Mouse (Mus musculus): ENCODE results near the gene Mas1. TPM values are rescaled to one million over a fixed set of nuclear protein-coding genes. Genes with fewer than 3 reads are reported as not detected.

The Mas1 gene
- polyA plus RNA-seq, 1 experiment from 2014 or later: 1.7 TPM

DNA sequence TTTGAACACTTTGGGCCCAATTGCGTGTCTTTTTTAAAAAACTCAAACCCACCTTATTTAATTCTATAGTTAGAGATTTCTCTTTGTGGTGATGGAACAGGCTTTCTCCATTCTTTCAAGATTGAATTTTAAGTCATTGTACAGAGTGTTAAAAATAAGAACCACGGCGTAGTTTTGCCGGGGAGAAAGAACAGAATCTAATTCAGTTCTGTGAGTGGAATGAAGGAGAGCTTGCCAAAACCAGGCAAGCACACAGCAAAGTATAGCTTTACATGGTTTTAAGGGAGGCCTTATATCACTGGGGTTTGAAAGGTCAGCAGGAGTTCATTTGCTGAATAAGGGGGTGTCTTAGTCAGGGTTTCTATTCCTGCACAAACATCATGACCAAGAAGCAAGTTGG is 23.4 kb downstream of the Mas1 start:
- H3K36me3 ChIP-seq: no peaks in the 10 kb centered on the region
- H3K4me2 ChIP-seq (replicated peaks): no peak overlapping the region
- no peaks in the 10 kb centered on the region for H3K9me3 ChIP-seq
- H3K9ac ChIP-seq: no peak overlapping the region
- peaks cover 40% of the 10 kb centered on the region for H3K4me1 ChIP-seq
- ATAC-seq (ENCODE audit: low FRiP score, low read depth): 0 out of 2 replicates have a peak, but pooled peaks have one; percentile 57
- H3K27ac ChIP-seq: peak overlapping the region; percentile 86
- H3K27me3 ChIP-seq: no peaks in the 10 kb centered on the region
- 56% methylated on average over 4 of the region's 4 CpGs for WGBS
- no peak overlapping the region for H3K4me3 ChIP-seq

DNA sequence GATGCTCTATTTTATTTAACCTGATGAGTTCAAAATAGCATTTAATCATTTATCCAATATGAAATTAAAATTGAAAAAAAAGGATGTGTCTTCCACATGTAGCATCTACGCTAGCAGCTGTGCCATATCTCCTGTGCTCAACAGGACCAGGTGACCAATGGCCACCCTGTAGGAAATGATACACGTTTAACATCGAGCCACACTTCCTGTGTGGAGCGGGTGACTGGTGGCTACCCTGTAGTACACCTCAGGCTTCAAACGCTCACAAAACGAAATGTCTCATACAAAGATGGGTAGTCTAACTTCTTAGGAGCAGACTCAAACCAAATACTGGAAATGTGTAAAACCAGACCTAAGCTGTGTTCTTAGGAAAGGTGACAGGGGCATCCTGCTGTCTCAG is 24.1 kb downstream of the Mas1 start:
- H3K27ac ChIP-seq: peak overlapping the region; percentile 86
- H3K4me2 ChIP-seq (replicated peaks): peak overlapping the region; percentile 9; the same call in 1 of the 2 replicates
- no peak overlapping the region for H3K4me3 ChIP-seq
- H3K27me3 ChIP-seq: no peaks in the 10 kb centered on the region
- H3K9ac ChIP-seq: no peak overlapping the region
- H3K36me3 ChIP-seq: no peaks in the 10 kb centered on the region
- ATAC-seq (ENCODE audit: low FRiP score, low read depth): no peak
- 65% methylated on average over 6 of the region's 6 CpGs for WGBS
- H3K4me1 ChIP-seq: peaks cover 44% of the 10 kb centered on the region
- H3K9me3 ChIP-seq: no peaks in the 10 kb centered on the region

DNA sequence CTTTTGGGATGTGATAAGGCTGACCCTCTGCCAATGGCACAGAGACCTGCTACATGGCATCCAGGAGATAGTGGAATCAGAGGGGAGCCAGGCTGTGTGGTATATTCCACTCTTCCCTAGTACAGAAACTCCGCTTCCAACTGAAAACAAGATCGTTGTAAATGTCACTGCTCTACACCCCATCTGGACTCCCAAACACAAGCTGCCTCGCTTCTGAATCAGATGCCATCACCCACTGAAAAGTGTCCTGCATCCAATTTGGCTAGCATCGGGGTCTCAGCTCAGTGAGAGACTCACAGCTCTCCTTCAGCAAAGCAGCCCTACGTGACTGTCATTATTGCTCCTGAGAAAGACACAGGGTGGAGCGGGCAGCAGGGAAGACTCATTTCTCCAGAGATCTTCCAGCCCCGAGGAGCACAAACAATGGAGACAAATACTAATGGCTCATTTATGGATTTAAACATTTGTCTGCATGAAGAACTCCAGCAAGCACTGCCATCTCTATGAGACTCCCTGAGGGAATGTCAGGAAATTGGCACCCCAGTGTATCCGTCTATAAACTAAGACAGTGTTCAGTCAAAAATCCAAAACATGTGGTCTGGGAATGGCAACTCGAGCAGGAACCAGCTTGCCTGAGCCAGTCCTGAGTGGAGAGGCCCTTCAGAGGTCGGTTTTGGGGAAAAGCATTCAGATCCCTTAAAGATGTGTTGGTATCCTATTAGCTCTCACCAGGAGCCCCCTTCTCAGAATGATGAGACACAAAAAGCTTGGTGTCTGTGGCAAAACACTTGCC is 28.3 kb downstream of the Mas1 start:
- Histone ChIP-seq H3K9ac (no peak overlapping the region), H3K36me3 (no peaks in the 10 kb centered on the region), H3K4me1 (peaks cover 38% of the 10 kb centered on the region), H3K4me2 (replicated peaks) (no peak overlapping the region), H3K27me3 (no peaks in the 10 kb centered on the region), H3K27ac (no peak overlapping the region), H3K9me3 (no peaks in the 10 kb centered on the region), H3K4me3 (no peak overlapping the region)
- WGBS: 49% methylated on average over 10 of the region's 10 CpGs
- ATAC-seq (ENCODE audit: low FRiP score, low read depth): no peak

DNA sequence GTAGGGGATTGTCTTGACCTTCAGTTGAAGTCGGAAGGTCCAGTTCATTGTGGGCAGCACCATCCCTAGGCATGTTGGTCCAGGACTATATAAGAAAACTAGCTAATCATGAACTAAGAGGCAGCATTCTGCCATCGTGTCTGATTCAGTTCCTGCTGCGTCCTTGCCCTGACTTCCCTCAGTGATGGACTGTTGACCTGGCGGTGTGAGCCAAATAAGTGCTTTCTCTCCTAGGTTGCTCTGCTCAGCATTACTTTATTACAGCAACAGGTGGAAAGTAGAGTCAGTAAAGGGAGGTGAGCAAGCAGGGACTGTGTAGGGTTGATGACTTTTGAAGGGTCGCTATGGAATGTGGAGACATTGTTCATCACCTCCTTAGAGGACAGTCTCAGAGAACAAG is 32.2 kb downstream of the Mas1 start:
- ATAC-seq (ENCODE audit: low FRiP score, low read depth): no peak
- no peaks in the 10 kb centered on the region for H3K27me3 ChIP-seq
- WGBS: 84% methylated on average over 5 of the region's 5 CpGs
- H3K4me3 ChIP-seq: no peak overlapping the region
- H3K4me1 ChIP-seq: peaks cover 36% of the 10 kb centered on the region
- no peak overlapping the region for H3K4me2 ChIP-seq (replicated peaks)
- H3K9me3 ChIP-seq: peaks cover 8% of the 10 kb centered on the region; the same call in 1 of the 2 replicates
- no peak overlapping the region for H3K9ac ChIP-seq
- H3K36me3 ChIP-seq: peaks cover 9% of the 10 kb centered on the region; the same call in 1 of the 2 replicates
- H3K27ac ChIP-seq: peak overlapping the region; percentile 79

DNA sequence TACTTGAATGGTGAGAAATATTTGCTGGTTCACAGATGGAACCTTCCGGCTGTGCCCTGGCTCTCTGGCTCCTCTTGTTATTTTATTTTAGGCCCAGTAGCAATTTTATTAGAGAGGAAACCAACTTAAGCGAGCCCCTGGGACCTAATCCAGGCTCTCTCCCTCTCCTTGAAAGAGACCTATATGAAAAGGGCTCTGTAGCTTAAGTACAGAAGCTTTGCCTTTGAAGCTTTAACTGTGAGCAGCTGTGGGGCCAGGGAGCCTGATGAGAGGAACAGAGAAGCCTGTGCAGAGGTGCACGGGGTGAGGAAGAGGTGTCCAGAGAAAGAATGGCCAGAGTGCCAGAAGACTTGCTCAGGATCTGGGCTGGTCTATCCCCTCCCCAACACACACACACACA is 33.1 kb downstream of the Mas1 start:
- no peak overlapping the region; the same call in 1 of the 2 replicates for H3K27ac ChIP-seq
- WGBS: 9% methylated on average over 3 of the region's 3 CpGs
- ATAC-seq (ENCODE audit: low FRiP score, low read depth): peak; percentile 82

DNA sequence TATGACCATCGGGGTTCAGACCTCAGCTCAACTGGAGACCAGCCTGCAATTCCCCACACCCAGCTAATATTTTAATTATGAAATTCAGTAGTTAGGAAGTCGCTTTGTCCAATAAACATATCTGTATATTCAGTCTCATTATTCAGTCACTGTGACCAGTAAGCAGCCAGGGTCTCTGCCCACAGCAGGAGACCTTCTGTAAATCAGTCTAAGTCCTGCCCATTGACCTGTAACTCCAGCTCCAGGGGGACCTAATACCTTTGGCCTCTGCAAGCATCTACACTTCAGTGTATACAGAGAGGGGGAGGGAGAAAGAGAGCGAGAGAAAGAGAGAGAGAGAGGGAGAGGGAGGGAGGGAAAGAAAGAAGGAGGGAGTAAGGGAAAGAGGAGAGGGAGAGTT is 33.6 kb downstream of the Mas1 start:
- H3K36me3 ChIP-seq: peaks cover 9% of the 10 kb centered on the region; the same call in 1 of the 2 replicates
- WGBS: 47% methylated on average over 3 of the region's 3 CpGs
- H3K9ac ChIP-seq: no peak overlapping the region
- H3K4me2 ChIP-seq (replicated peaks): no peak overlapping the region
- peaks cover 9% of the 10 kb centered on the region; the same call in 1 of the 2 replicates for H3K9me3 ChIP-seq
- no peaks in the 10 kb centered on the region for H3K27me3 ChIP-seq
- no peak overlapping the region for H3K4me3 ChIP-seq
- ATAC-seq (ENCODE audit: low FRiP score, low read depth): peak; percentile 46; the same call in 1 of the 2 replicates
- H3K4me1 ChIP-seq: peaks cover 24% of the 10 kb centered on the region
- H3K27ac ChIP-seq: peak overlapping the region; percentile 71

More for the DNA sequence above, 33.1 kb downstream of the Mas1 start:
- H3K4me3 ChIP-seq: no peak overlapping the region
- H3K4me2 ChIP-seq (replicated peaks): no peak overlapping the region
- no peak overlapping the region for H3K9ac ChIP-seq
- peaks cover 8% of the 10 kb centered on the region; the same call in 1 of the 2 replicates for H3K9me3 ChIP-seq
- H3K27me3 ChIP-seq: no peaks in the 10 kb centered on the region
- H3K4me1 ChIP-seq: peaks cover 29% of the 10 kb centered on the region
- H3K36me3 ChIP-seq: peaks cover 9% of the 10 kb centered on the region; the same call in 1 of the 2 replicates

DNA sequence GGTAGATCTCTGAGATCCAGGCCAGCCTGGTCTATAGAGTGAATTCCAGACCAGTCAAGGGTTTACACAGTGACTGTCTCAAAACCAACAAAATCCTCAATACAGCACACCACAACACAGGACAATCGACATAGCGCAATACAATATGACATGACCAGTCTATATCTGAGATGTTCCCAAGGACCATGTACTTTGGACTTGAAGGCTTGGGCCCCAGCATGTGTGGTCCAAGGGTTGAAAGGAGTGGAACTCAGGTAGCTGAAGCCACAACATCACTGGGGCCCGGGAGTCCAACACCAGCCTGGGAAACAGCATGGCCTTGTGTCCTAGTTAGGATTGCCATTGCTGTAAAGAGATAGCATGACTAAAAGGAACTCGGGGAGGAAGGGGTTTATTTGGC is 35.3 kb downstream of the Mas1 start:
- Histone ChIP-seq H3K4me1 (peaks cover 23% of the 10 kb centered on the region; the same call in 1 of the 2 replicates), H3K36me3 (peaks cover 10% of the 10 kb centered on the region), H3K9ac (no peak overlapping the region), H3K4me3 (no peak overlapping the region), H3K4me2 (replicated peaks) (no peak overlapping the region), H3K27me3 (no peaks in the 10 kb centered on the region), H3K9me3 (peaks cover 16% of the 10 kb centered on the region; the same call in 1 of the 2 replicates), H3K27ac (no peak overlapping the region)
- WGBS: 91% methylated on average over 4 of the region's 4 CpGs
- no peak for ATAC-seq (ENCODE audit: low FRiP score, low read depth)

DNA sequence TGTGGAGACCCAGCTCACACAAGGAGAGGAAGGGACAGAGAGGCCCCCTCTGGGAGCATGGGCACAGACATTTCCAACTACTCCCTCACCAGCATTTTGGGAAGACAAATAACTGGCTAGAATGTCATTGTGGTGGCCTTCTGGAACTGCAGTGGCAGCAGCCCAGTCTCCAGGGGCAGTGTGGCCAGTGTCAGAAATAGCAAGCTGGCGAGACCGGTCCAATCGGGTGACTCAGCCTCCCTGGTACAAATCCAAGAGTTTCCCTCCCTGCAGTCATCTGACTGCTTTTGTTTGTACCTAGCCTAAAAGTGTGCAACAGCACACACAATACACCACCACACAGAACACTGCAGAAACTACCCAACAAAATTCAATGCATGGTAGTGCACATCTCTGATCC is 35.7 kb downstream of the Mas1 start:
- WGBS: 98% methylated on average over 3 of the region's 3 CpGs
- Histone ChIP-seq H3K4me1 (peaks cover 22% of the 10 kb centered on the region; the same call in 1 of the 2 replicates), H3K36me3 (peaks cover 14% of the 10 kb centered on the region), H3K4me2 (replicated peaks) (no peak overlapping the region), H3K4me3 (no peak overlapping the region), H3K27me3 (no peaks in the 10 kb centered on the region), H3K9me3 (peaks cover 20% of the 10 kb centered on the region), H3K9ac (no peak overlapping the region), H3K27ac (no peak overlapping the region)
- ATAC-seq (ENCODE audit: low FRiP score, low read depth): no peak

DNA sequence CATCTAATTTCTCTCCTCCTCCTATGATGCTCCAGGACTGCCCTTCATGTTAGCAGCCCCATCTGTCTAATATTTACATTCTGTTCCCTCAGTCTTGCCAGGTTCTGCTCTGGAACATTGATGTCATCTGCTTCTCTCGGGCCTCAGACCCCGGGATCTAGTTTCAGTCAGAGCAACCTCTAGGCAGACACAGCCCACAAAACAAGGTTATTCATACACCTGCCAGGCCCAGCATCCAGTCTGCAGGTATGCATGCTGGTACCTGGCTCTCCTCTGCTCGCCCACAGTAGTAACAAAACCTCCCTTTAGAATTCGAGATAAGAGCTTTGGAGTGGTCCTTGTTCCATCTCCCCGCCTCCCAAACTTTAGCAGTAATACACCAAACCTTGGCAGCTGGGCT is 37.6 kb downstream of the Mas1 start:
- H3K27me3 ChIP-seq: no peaks in the 10 kb centered on the region
- 78% methylated on average over 5 of the region's 5 CpGs for WGBS

DNA sequence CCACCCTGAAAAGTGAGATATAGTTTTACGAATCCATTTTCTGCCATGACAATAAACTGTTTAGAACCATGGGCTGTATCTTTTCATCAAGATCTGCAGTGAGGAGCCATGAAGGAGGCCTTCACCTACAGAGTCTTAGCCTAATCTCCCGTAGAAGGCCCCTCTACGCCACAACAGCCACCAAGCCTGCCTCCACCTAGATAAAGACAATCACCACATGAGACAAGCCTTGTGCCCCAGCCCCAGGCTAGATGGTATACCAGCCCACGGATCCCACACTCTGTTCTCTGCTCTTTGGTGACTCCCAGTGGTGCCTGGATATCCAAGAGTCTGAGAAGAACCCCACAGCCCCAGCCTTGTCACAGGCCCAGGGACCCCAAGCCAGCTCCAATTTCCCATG is 52.1 kb downstream of the Mas1 start:
- no peak overlapping the region for H3K27ac ChIP-seq
- peaks cover 52% of the 10 kb centered on the region for H3K9me3 ChIP-seq
- 92% methylated on average over 4 of the region's 4 CpGs for WGBS
- 0 out of 2 replicates have a peak, but pooled peaks cover 2% of the 10 kb centered on the region for H3K4me1 ChIP-seq
- H3K9ac ChIP-seq: no peak overlapping the region
- no peak overlapping the region for H3K4me2 ChIP-seq (replicated peaks)
- H3K36me3 ChIP-seq: peaks cover 84% of the 10 kb centered on the region
- no peak for ATAC-seq (ENCODE audit: low FRiP score, low read depth)
- no peak overlapping the region for H3K4me3 ChIP-seq
- no peaks in the 10 kb centered on the region for H3K27me3 ChIP-seq

More for the DNA sequence above, 37.6 kb downstream of the Mas1 start:
- no peak overlapping the region for H3K27ac ChIP-seq
- peaks cover 14% of the 10 kb centered on the region for H3K36me3 ChIP-seq
- no peak overlapping the region for H3K9ac ChIP-seq
- no peak overlapping the region for H3K4me2 ChIP-seq (replicated peaks)
- H3K4me3 ChIP-seq: no peak overlapping the region
- peaks cover 10% of the 10 kb centered on the region; the same call in 1 of the 2 replicates for H3K4me1 ChIP-seq
- H3K9me3 ChIP-seq: peaks cover 28% of the 10 kb centered on the region
- ATAC-seq (ENCODE audit: low FRiP score, low read depth): no peak

DNA sequence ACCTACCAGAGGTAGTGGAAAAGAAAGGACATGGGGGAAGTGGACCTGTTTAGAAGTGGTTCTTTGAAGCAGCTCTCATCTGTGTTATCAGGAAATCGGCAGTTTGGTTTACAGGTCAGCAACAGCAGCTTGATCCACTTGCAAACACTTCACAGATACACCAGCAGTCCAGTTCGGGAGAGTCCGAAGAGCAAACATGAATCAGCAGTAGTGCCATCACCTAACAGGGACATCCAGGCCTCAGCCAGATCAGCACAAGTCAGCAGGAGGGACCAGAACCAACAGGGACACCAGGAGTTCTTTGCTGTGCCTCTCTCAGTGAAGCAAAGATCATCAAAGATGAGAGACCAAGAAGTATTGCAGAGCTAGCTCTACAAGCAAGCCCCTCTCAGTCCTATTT is 53.4 kb downstream of the Mas1 start:
- 88% methylated on average over 3 of the region's 3 CpGs for WGBS
- peaks cover 70% of the 10 kb centered on the region for H3K36me3 ChIP-seq
- no peak for ATAC-seq (ENCODE audit: low FRiP score, low read depth)

DNA sequence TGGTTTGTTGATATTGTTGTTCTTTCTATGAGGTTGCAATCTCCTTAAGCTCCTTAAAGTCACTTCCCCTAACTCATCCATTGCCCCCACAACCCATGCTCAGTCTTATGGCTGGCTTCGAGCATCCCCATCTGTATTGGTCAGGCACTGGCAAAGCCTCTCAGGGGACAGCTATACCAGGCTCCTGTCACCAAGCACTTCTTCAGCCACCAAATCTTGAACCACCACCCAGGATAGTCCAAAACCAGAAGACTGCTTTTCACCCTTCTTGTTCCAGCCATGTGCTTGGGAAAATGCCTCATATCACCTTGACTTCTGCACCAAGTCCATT is 57.0 kb downstream of the Mas1 start:
- H3K4me2 ChIP-seq (replicated peaks): no peak overlapping the region
- peaks cover 39% of the 10 kb centered on the region for H3K36me3 ChIP-seq
- no peaks in the 10 kb centered on the region for H3K27me3 ChIP-seq
- WGBS: 85% methylated on average over 1 of the region's 1 CpGs
- no peak overlapping the region for H3K27ac ChIP-seq
- H3K4me1 ChIP-seq: peaks cover 22% of the 10 kb centered on the region
- H3K9ac ChIP-seq: no peak overlapping the region
- peaks cover 14% of the 10 kb centered on the region; the same call in 1 of the 2 replicates for H3K9me3 ChIP-seq
- no peak overlapping the region for H3K4me3 ChIP-seq
- 0 out of 2 replicates have a peak, but pooled peaks have one; percentile 7 for ATAC-seq (ENCODE audit: low FRiP score, low read depth)

More for the DNA sequence above, 53.4 kb downstream of the Mas1 start:
- Histone ChIP-seq H3K27ac (no peak overlapping the region), H3K4me2 (replicated peaks) (no peak overlapping the region), H3K4me1 (peaks cover 14% of the 10 kb centered on the region; the same call in 1 of the 2 replicates), H3K27me3 (no peaks in the 10 kb centered on the region), H3K9ac (no peak overlapping the region), H3K4me3 (no peak overlapping the region), H3K9me3 (peaks cover 39% of the 10 kb centered on the region)

All from limb, embryonic 13.5 days (tissue).